Mouse (Mus musculus) adrenal gland (tissue): ENCODE results near the gene Fam173b.
"Not testable (repeated sequence)": the region's sequence is repeated elsewhere in the genome, so short reads cannot be mapped to it uniquely, and the experiment has no call there.

ENCODE experiments used
- intact Hi-C: fragments of 180-260 bp; cut with DNase I; formaldehyde crosslinking; loops from one replicate; pipeline ENCODE4 v1.15.1; 2025
- long read RNA-seq, 2 experiments: library from polyadenylated mRNA; unstranded; transcript quantifications; one replicate each; pipeline ENCODE4 v2.0.0; 2020; ENCODE audit warnings: borderline replicate concordance in 1 of 2; ENCODE audit not compliant: insufficient replicate concordance in 1 of 2

The Fam173b gene
- long read RNA-seq, experiment 1, full-length matches to known transcripts, result 34 of 39 reads
- long read RNA-seq, experiment 1, partial matches to known transcripts, result 5 of 39 reads
- long read RNA-seq, experiment 1, other reads (novel, unspliced or antisense), result 0 of 39 reads
- long read RNA-seq, experiment 2, full-length matches to known transcripts, result 51 of 60 reads
- long read RNA-seq, experiment 2, partial matches to known transcripts, result 2 of 60 reads
- long read RNA-seq, experiment 2, other reads (novel, unspliced or antisense), result 7 of 60 reads

DNA sequence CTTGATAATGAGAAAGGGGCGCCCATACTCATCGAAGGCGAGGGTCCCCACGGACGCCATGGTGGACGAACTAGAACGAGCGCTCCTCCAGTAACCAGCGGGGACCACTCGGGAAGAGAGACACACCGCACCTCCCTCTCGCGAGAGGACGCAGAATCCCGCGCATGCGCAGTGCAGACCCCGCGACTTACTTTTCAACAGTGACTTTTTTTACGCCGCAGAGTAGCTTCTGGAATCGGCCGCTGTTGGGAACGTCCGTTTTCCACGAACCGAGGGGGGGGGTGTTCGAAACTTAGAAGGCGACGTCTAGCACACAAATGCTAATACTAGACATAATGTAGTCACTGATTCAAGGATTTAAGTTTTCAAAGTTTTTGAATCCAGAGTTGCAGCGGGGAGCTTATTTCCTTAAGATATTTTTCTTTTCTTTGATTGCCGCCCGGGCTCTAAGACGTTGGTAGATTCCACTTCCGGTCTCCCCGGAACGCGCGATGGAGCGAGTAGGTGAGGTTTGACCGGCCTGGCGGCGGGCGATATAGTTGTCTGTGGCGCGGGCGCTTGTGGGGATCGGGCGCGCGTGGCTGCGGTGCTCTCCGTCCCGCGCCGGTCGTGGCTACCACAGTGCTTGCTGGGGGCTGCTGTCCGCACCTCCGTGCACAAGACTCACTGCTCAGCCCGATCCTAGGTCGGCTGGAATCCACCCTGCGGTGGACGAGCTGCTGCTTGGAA is at the start of gene Fam173b, which contains the start of gene Cct5:
Fam173b (plus strand) TSS at position 207 of the 729 bp plus-strand sequence.
Cct5 (minus strand) TSS at position 159 of the 729 bp plus-strand sequence.
- intact Hi-C loops, result loop anchor here (10.0 kb wide), 2 partner anchors 833 to 1163 kb away; no protein-coding TSS in a partner anchor

DNA sequence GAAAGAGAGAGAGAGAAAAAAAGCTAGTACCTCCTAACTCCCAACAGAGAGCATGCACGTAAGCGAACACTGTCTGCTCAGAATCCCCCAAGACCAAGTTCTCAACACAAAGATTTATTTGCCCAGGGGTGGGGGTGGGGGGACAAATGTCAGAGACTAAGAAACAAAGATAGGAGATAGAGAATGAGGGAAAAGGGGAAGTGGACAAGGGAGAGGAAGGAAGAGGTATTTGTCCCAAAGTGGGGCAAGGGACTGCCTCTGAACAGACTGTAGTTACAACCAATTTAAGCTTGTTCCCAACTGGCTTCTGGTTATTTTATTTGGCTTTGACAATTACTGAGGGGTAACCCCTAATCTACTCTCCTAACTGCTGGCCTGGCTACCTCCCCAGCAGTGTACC is 46.8 kb upstream of the Fam173b start:
- intact Hi-C loops, result no loop called here

DNA sequence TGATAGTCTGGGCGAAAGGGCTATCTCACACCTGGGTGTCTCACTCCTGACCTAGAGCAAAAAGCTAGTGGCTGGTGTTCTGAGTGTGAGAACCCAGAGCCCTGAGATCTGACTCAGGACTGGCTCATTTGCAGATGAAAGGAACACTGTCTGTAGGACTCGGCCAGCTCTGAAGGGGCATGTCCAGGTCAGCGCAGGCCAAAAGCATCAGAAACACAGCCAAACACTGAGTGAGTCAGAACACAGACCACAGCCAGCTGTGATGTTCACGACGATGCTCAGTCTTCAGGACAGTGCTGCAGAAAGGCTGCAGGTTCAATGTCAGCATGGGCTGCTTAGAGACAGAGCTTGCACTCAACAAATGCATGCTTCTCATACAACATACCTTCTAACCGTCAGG is 40.3 kb upstream of the Fam173b start:
- intact Hi-C loops, result no loop called here

DNA sequence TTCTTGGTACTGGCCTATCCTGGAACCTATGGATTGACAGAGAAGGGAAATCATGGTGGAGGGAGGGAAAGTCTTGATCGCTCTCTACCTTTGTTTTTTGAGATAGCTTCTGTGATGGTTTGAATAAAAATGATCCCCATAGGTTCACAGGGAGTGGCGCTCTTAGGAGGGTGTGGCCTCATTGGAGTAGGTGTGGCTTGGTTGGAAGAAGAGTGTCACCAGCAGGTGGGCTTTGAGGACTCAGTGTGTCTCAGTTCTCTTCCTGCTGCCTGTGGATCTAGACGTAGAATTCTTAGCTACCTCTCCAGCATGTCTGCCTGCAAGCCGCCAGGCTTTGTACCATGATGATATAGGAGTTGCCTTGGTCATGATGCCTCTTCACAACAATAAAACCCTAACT is 39.7 kb upstream of the Fam173b start:
- intact Hi-C loops, result no loop called here

DNA sequence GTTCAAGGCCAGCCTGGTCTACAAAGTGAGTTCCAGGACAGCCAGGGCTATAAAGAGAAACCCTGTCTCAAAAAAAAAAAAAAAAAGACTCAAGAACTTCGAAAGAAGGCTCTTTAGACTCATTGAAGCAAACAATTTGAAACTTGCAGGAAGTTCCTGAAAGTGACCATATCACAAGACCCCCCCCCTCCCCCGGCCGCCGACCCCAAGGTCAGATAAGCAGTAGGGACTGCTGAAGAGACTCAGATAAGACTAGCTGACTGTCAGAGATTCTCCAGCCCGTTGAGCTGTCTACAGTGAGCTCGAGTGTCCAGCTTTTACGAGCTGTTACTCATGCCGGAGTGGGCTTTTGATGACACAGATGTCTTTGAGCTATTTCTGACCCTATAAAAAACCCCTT is 38.8 kb upstream of the Fam173b start:
- intact Hi-C loops, result no loop called here

DNA sequence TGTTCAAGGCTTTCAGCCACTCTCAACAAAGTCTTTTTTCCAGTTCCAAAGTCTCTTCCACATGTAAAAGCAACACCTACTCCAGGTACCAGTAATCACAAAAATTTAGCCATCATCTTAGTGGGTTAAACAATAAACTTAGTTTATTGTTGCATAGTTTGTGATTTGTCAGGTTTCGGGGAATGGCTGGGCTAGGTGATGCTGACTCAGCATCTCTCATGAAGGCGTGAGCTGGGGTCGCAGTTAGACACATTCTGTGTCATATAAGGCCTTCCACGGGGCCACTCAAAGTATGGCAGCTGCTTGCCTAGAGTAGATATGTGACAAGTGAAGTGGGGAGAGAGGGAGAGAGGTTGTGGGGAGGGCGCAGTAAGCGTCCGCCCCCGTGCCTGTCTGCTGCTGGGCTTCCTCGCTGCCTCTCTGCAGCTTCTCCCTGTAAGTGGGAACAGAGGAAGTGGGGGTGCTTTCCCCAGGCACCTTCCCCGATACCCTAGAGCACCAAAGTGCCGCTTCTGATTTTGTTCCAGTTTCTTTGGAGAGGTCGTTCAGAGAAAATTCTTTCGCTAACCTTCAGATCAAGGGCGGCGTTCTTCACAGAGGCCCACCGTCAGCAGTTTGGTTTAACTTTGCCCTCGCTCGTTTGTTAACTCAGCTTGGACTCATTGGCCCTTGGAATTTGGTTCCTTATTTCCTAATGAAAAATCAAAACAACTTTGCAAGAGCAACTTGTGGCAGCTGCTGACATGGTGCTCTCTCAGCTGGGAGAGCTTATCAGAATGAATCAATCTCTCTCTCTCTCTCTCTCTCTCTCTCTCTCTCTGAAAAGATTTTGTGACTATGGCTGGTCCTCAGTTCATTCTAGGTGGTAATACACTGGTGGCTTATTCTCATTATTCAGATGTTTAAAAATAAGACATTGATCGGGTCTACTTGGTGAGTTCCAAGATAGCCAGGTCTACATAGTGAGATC is 37.8 kb upstream of the Fam173b start:
- intact Hi-C loops, result no loop called here

DNA sequence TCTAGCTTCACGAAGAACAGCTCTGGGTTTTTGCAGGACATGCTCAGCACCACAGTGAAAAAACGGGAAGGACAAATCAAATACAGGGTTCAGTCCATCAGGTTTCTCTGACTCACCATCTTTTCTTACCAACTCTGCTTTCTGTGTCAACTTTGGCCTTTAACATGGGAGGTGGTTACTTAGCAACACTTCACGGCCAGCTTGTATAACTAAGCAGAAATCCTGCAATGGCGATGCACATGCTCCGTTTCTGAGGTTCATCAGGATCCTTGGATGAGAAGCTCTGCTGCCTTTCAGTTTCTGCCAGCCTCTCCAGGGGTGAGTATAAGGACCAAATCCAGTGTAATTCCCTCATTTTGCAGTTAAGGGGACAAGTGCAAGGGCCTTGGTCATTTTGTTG is 36.5 kb upstream of the Fam173b start, which contains the start of gene Cmbl:
Cmbl (plus strand) TSS at position 206 of the 400 bp plus-strand sequence.
- intact Hi-C loops, result no loop called here

DNA sequence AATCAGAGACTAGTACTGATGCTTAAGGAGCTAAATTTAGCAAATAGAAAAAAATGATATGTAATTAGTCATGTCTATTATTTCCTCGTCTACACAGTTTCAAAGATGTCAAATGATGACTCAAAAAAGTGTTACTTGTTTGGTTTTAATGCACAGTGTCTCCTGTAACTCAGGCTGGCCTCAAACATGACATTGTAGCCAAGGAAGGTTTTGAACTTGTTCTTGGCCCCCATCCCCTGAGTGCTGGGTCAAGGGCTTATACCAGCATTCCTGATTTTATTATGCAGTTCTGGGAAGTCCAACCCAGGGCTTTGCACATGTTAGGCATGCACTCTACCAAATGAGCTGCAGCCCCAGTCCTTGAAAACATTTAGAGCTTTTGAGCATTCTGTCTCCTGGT is 35.9 kb upstream of the Fam173b start:
- intact Hi-C loops, result no loop called here

DNA sequence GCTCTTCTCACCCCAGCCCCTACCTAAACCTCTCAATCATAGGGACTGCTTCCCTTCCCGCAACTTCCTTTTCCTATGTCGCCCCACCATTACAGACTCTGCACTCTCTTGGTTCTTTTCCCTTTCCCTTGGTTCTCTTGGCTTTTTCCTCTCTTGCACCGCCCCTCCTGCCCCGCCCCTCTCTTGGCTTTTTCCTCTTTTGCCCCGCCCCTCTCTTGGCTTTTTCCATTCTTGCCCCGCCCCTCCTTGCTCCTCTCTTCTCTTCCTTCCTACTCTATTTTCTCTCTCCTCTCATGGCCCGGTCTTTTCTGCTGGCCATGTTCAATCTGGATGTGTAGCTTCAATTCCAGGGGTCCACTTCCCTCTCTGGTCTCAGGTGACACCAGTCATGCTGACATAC is 34.2 kb upstream of the Fam173b start:
- intact Hi-C loops, result no loop called here

DNA sequence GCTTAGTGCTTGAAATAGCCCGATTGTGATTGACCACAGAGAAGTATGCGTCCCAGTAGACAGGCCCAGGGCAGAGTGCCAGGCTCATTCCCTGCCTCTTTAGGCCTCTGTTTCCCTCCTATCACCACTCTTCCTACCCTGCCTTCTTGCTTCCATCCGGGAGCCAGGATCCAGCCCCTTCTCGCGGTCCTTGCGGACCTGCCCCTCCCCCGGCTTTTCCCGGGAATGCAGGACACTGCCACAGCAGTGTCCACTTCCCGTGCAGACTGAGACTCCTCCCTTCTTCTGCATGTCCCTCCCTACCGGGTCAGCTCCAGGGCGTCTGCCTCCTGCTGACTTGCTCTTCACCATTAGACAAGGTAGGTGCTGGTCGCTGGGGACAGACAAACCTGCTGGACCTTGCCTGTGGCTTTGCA is 33.1 kb upstream of the Fam173b start:
- intact Hi-C loops, result loop anchor here (2.0 kb wide), 1 partner anchor 38 kb away; the partner anchor contains the start of gene March6

DNA sequence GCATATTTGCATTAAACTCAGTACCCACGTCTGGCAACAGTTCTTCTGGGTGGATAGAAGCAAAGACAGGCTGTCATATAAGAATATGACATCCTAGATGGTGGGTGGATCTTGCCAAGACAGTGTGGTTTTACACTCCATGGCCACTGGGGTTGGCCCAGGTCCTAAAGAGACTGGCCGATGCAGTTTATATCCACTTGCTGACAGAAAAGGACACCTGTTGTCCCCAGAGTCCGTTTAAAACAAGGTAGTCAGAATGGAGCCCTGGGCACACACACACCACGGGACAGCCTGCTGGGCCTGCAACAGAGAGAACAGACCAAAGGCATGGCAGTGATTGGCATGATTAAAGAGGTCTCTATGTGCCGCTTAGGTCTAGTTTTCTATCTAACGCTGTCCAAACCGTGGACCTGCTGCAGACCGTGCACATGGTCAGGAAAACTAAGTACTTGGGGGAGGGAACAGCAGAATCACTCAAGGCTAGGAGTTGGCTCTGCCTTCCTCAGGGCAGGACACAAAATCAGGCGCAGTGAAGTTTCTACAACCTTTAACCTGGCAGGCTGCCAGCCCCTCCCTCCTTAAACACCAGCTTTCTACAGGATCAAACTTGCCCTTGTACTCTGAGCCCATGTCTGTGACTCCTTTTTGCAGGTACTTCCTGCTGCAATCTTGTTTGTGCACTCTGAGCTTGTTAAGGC is 32.2 kb upstream of the Fam173b start:
- intact Hi-C loops, result loop anchor here (2.0 kb wide), 1 partner anchor 39 kb away; the partner anchor contains the start of gene March6

DNA sequence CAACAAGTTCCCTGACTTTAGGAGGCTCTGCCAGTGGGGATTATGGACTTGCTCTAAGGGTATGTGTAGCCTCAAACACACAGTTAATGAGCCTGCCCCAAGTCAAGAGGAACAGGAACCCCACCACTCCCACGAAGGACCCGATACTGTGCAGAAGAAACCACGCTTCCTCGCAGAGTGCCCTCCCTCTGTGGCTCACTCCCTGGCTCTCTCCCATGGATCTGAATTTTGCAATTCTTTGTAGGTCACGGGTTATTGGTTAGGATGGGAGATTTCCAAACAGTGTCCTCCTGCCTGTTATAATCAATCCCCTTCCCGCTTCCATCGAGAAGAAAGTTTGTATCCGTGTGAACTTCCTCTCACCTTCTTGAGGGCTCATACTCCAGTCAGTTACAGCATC is 30.7 kb upstream of the Fam173b start:
- intact Hi-C loops, result no loop called here

DNA sequence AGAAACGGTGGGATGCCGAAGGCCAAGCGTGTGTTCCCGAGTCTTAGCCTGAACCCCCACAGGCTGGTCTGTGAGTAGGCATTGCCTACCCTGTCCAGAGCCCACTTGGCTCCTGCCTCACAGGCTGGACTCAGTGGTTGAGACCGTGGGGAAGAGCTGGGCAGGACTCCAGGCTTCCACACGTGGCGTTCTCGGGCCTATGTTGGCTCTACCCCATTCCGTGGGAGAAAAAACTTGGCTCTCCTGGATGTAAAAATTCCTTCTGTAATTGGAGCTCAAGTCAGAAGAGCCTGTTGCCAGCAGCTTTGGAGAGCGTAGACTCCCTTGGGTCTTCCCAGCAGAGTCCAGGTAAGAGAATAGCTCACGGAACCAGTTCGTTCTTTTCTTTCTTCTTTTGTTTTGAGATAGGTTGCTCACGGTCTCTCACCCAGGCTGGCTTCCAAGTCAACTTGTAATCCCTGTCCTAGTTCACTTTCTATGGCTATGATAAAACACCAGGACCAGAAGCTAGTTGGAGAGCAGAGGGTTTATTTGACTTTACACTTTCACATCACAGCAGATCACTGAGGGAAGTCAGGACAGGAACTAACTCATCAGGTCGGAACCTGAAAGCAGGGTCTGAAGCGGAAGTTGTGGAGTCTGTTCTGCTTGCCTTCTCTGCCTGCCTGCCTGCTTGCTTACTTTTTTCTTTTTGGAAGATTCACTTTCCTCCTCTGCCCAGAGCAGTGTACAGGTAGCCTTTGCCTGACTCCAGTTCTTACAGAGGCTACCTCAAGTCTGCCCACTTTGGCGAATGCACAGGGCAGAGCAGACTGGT is 29.5 kb upstream of the Fam173b start:
- intact Hi-C loops, result no loop called here

DNA sequence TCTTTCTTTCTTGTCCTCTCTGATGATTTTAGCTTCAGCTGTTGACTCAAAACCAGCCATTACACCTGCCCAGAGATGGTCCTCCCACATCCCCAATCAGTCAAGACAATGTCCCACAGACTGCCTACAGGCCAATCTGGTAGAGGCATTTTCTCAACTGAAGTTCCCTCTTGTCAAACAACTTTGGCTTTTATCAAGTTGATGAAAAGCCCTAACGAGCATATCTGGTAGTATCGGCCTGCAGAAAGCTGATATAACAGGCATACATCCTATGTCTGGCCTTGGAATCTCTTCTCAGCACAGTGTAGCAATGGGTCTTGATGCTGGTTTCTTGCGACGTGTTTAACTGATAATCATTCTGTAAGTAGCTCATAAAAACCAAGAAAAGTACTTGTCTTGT is 28.4 kb upstream of the Fam173b start:
- intact Hi-C loops, result no loop called here

DNA sequence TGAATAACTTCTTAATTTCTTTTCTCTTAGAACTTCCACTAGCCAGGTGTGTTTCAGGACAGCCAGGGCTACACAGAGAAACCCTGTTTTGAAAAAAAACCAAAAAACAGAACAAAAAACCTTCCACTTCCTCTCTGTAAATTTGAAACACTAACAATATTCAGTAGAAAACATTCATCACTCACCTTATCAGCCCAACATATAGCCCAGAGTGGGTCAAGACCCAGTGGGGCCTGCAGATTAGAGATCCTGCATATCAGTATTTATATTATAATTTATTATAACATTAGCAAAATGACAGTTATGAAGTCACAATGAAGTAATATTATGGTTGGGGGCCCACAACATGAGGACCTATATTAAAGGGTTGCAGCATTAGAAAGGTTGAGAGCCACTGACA is 28.0 kb upstream of the Fam173b start:
- intact Hi-C loops, result no loop called here

DNA sequence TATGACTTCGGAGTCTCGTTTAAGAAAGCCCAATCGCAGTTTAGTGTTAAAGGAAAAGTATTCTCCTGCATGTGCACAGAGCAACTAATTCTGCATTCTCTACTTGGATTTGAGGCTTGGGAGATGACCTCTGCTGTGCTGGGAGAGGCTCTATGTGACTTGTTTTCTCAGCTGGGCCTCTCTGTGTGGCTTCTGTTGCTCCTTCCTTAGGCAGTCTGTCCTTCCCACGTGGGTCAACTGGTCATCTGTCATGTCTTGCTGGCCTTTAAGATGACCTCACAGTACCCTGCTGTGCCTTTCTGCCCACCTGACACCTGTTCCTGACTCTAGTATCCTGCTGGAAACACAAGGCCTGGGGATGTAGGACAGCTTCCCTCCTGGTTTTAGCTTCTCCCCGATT is 25.6 kb upstream of the Fam173b start:
- intact Hi-C loops, result no loop called here

DNA sequence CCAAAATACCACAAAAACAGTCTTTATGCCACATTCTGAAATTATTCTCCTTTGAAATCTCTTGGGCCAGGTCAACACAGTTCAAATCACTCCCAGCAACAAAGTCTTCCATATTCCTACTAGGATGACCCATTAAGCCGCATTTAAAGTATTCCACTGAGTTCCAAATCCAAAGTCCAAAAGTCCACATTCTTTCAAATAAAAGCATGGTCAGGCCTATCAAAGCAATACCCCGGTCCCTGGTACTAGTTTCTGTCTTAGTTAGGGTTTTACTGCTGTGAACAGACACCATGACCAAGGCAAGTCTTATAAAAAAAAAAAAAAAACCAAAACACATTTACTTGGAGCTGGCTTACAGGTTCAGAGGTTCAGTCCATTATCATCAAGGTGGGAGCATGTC is 20.6 kb upstream of the Fam173b start:
- intact Hi-C loops, result not testable (repeated sequence)

DNA sequence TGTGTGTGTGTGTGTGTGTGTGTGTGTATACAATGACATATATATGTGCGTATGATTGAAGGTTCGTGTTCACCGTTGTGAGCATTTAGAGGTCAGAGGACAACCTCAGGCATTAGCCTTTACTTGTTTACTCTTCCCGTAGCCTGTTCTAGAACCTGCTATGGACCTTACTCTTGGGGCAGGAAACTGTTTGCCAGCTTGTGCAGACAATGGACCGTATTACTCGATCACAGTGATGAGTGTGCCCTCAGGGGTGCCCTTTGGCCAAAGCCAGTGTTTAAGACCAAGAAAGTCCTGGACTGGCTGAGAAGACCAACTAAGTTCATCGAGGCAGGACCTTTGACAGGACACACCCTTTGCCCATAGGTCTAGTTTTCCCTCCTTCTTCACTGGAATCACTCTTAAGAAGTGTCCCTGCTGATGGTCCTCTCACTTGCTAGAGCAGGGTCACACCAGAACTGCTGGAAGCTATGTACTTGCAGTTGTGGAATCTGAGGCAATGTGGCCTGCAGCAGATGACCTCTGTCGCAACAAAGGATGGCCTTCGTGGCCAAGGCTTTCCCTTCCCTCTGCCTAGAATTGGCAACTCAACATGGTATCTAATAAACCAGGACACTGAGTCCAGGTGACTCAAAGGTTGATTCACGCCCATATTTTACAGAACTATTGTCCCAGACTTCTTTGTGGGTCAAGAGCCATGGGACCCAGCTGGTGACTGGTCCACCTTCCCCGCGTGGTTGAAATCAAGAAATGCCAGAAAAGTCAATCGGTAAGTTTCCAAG is 18.2 kb upstream of the Fam173b start:
- intact Hi-C loops, result loop anchor here (2.0 kb wide), 1 partner anchor 267 kb away; no protein-coding TSS in a partner anchor

DNA sequence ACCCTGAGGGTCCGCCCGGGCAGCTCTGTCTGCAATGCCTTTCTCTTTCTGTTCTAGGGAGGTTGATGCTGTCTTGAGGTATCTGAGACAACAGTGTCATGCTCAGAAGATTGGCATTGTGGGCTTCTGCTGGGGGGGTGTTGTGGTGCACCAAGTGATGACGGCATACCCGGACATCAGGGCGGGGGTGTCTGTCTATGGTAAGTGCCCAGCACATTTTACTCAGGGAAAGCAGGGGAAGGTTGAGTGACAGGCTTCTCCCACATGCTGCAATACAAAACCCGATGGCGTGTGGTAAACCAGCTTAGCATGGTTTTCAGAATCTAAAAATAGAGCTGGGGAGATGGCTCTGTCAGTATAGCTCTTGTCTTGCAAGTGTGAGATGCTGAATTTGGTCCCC is 16.4 kb upstream of the Fam173b start:
- intact Hi-C loops, result loop anchor here (2.0 to 5.0 kb wide), 3 partner anchors 53 to 268 kb away; partner anchors contain the start of gene March6
